Mouse (Mus musculus) neural tube, embryonic 11.5 days (tissue): Measurements from ENCODE around the gene Gm17332. TPM values are rescaled to one million over a fixed set of nuclear protein-coding genes. Genes with fewer than 3 reads are reported as not detected.
"Not testable (repeated sequence)": the region's sequence is repeated elsewhere in the genome, so short reads cannot be mapped to it uniquely, and the experiment has no call there.

Source experiments
- ATAC-seq: fragments of 200-750 bp; cut with Nextera tagmentation; 2 replicates; pipeline ENCODE4 v1.8.0; 2017; ENCODE audit warnings: moderate number of reproducible peaks, mild to moderate bottlenecking, moderate TSS enrichment, moderate library complexity; ENCODE audit not compliant: insufficient read depth, low FRiP score, low TSS enrichment
- DNase-seq: peaks from one replicate; pipeline ENCODE4 v3.0.0-alpha.2; 2015; ENCODE audit warnings: low spot score
- H3K27ac ChIP-seq: fragments of 300-500 bp; sonication (generic); 2 replicates; pipeline ENCODE4 v1.5.1; 2014; ENCODE audit warnings: low read depth, mild to moderate bottlenecking, low read length
- H3K27me3 ChIP-seq: fragments of 300-500 bp; sonication (generic); 2 replicates; pipeline ENCODE4 v1.6.1; 2014; ENCODE audit warnings: mild to moderate bottlenecking, low read length, mixed read lengths; ENCODE audit not compliant: control insufficient read depth, insufficient read depth
- H3K36me3 ChIP-seq: fragments of 300-500 bp; sonication (generic); 2 replicates; pipeline ENCODE4 v1.6.1; 2014; ENCODE audit warnings: mild to moderate bottlenecking, low read length, moderate library complexity, mixed read lengths; ENCODE audit not compliant: control insufficient read depth, insufficient read depth
- H3K4me1 ChIP-seq: fragments of 300-500 bp; sonication (generic); 2 replicates; pipeline ENCODE4 v1.6.1; 2014; ENCODE audit warnings: low read length, mixed read lengths; ENCODE audit not compliant: control insufficient read depth, insufficient read depth
- H3K4me2 ChIP-seq: fragments of 300-500 bp; sonication (generic); 2 replicates; pipeline ENCODE4 v1.6.1; 2014; ENCODE audit warnings: low read depth, mild to moderate bottlenecking, moderate library complexity
- H3K4me3 ChIP-seq: fragments of 300-500 bp; sonication (generic); 2 replicates; pipeline ENCODE4 v1.5.1; 2014; ENCODE audit warnings: low read depth, low read length
- H3K9ac ChIP-seq: fragments of 300-500 bp; sonication (generic); 2 replicates; pipeline ENCODE4 v1.6.1; 2014; ENCODE audit warnings: mild to moderate bottlenecking, low read length
- H3K9me3 ChIP-seq: fragments of 300-500 bp; sonication (generic); 2 replicates; pipeline ENCODE4 v1.6.1; 2016; ENCODE audit warnings: low read length; ENCODE audit not compliant: control insufficient read depth
- WGBS: fragments of 180-500 bp; shearing (Covaris S2); extraction: QIAGEN DNeasy Blood & Tissue Kit; methylation state at CpG from one replicate; pipeline ENCODE4 v1.1.7; 2014; 5-methylcytosine and 5-hydroxymethylcytosine counted together
- polyA plus RNA-seq: library from polyadenylated mRNA; unstranded; fragments of >200 nt; fragmentation: Nextera tagmentation; extraction: Ambion mirVana; gene quantifications from 2 replicates; pipeline ENCODE4 v1.2.1, GENCODE M21; 2014

The Gm17332 gene
- polyA plus RNA-seq, 1 experiment from 2014 or later, result not detected

- no peak for DNase-seq
- Histone ChIP-seq H3K4me2 (peak overlapping the region; percentile 54), H3K27me3 (no peaks in the 10 kb centered on the region), H3K36me3 (no peaks in the 10 kb centered on the region), H3K9ac (no peak overlapping the region), H3K9me3 (no peaks in the 10 kb centered on the region), H3K4me1 (no peaks in the 10 kb centered on the region), H3K27ac (no peak overlapping the region), H3K4me3 (peak overlapping the region; percentile 30; the same call in 1 of the 2 replicates)
- 48% methylated on average over 2 of the region's 2 CpGs for WGBS
- ATAC-seq, result no peak
These were observed 13.5 kb downstream of the Gm17332 start for GRCm38 (mm10) chr11:31168831-31169160.

- DNase-seq (no peak), ATAC-seq (no peak)
- Histone ChIP-seq H3K27me3 (no peaks in the 10 kb centered on the region), H3K27ac (no peak overlapping the region), H3K9me3 (no peaks in the 10 kb centered on the region), H3K4me2 (no peak overlapping the region), H3K36me3 (no peaks in the 10 kb centered on the region), H3K9ac (no peak overlapping the region), H3K4me1 (no peaks in the 10 kb centered on the region), H3K4me3 (no peak overlapping the region)
- 94% methylated on average over 3 of the region's 3 CpGs for WGBS
These were observed 25.2 kb downstream of the Gm17332 start for GRCm38 (mm10) chr11:31157021-31157420.

GRCm38 (mm10) chr11:31138394-31138793 lies 43.9 kb downstream of the Gm17332 start:
- not testable (repeated sequence) for H3K9ac ChIP-seq, H3K4me3 ChIP-seq, H3K9me3 ChIP-seq, H3K4me1 ChIP-seq, H3K4me2 ChIP-seq, ATAC-seq, H3K36me3 ChIP-seq, H3K27me3 ChIP-seq, H3K27ac ChIP-seq, DNase-seq
- 88% methylated on average over 1 of the region's 1 CpGs for WGBS

- H3K4me3 ChIP-seq, H3K4me2 ChIP-seq, H3K4me1 ChIP-seq, H3K36me3 ChIP-seq, H3K9me3 ChIP-seq, DNase-seq, ATAC-seq, H3K27me3 ChIP-seq, H3K27ac ChIP-seq, H3K9ac ChIP-seq: not testable (repeated sequence)
- WGBS, result 88% methylated on average over 1 of the region's 1 CpGs
These were observed 47.4 kb downstream of the Gm17332 start for GRCm38 (mm10) chr11:31134824-31135223.

- ATAC-seq, DNase-seq, H3K9ac ChIP-seq, H3K4me3 ChIP-seq, H3K4me2 ChIP-seq, H3K9me3 ChIP-seq, H3K4me1 ChIP-seq, H3K27me3 ChIP-seq, H3K27ac ChIP-seq, H3K36me3 ChIP-seq: not testable (repeated sequence)
- WGBS, result 57% methylated on average over 4 of the region's 4 CpGs
These were observed 48.5 kb downstream of the Gm17332 start for GRCm38 (mm10) chr11:31133726-31134125.

Other genes starting within 250 kb of the Gm17332 start
- 10.4 and 10.7 TPM in 2 replicates for gene Erlec1, start 228.1 kb downstream of the Gm17332 start, polyA plus RNA-seq
- 13.4 and 15.3 TPM in 2 replicates for gene Chac2, start 196.1 kb downstream of the Gm17332 start, polyA plus RNA-seq
- 0.31 and 1.1 TPM in 2 replicates for gene Stc2, start 187.6 kb upstream of the Gm17332 start, polyA plus RNA-seq